Mouse (Mus musculus): Measurements from ENCODE around the gene Gm13271.
"Not testable (repeated sequence)": the region's sequence is repeated elsewhere in the genome, so short reads cannot be mapped to it uniquely, and the experiment has no call there.

The Gm13271 gene

GRCm38 (mm10) chr4:88761776-88762175 lies 7.1 kb downstream of the Gm13271 start:
- peak; percentile 68 to 69 for DNase-seq

GRCm38 (mm10) chr4:88762341-88762740 lies 7.7 kb downstream of the Gm13271 start:
- peak in 1 of 2 experiments; percentile 29 for DNase-seq

GRCm38 (mm10) chr4:88763384-88764018 lies 8.8 kb downstream of the Gm13271 start:
- peak in 1 of 2 experiments; percentile 14 for DNase-seq

- not testable (repeated sequence) for DNase-seq
These were observed 18.9 kb downstream of the Gm13271 start, which contains the start of gene Gm13290 for GRCm38 (mm10) chr4:88773534-88773933. TSS of gene Gm13290 (plus strand) at chr4:88773834.

GRCm38 (mm10) chr4:88776622-88777021 lies 22.0 kb downstream of the Gm13271 start, which contains the start of gene Gm13289:
TSS of gene Gm13289 (plus strand) at chr4:88776922.
- not testable (repeated sequence) for DNase-seq

GRCm38 (mm10) chr4:88779550-88779949 lies 24.9 kb downstream of the Gm13271 start, which contains the start of gene Gm13272:
TSS of gene Gm13272 (plus strand) at chr4:88779850.
- DNase-seq: not testable (repeated sequence)

GRCm38 (mm10) chr4:88780320-88780719 lies 25.7 kb downstream of the Gm13271 start:
- DNase-seq: not testable (repeated sequence)

- DNase-seq: not testable (repeated sequence)
These were observed 27.2 kb downstream of the Gm13271 start, which contains the start of gene Ifnz for GRCm38 (mm10) chr4:88781831-88782230. TSS of gene Ifnz (plus strand) at chr4:88782131.

- not testable (repeated sequence) for DNase-seq
These were observed 27.7 kb downstream of the Gm13271 start for GRCm38 (mm10) chr4:88782335-88782734.

- not testable (repeated sequence) for DNase-seq
These were observed 30.7 kb downstream of the Gm13271 start, which contains the start of gene Gm13276 for GRCm38 (mm10) chr4:88785409-88785808. TSS of gene Gm13276 (plus strand) at chr4:88785709.

GRCm38 (mm10) chr4:88788402-88788801 lies 33.7 kb downstream of the Gm13271 start, which contains the start of gene Gm13277:
TSS of gene Gm13277 (plus strand) at chr4:88788632.
- peak; percentile 57 to 58 for DNase-seq

- DNase-seq: not testable (repeated sequence)
These were observed 36.6 kb downstream of the Gm13271 start, which contains the start of gene Gm13278 for GRCm38 (mm10) chr4:88791250-88791649. TSS of gene Gm13278 (plus strand) at chr4:88791550.

- DNase-seq: peak; percentile 66 to 79
These were observed 39.4 kb downstream of the Gm13271 start, which contains the start of gene Gm13275 for GRCm38 (mm10) chr4:88793936-88794675. TSS of gene Gm13275 (plus strand) at chr4:88794487.

GRCm38 (mm10) chr4:88797097-88797496 lies 42.4 kb downstream of the Gm13271 start, which contains the start of gene Gm13279:
TSS of gene Gm13279 (plus strand) at chr4:88797397.
- DNase-seq: not testable (repeated sequence)

GRCm38 (mm10) chr4:88799365-88799764 lies 44.7 kb downstream of the Gm13271 start, which contains the start of gene Gm13285:
TSS of gene Gm13285 (plus strand) at chr4:88799665.
- DNase-seq: not testable (repeated sequence)

- not testable (repeated sequence) for DNase-seq
These were observed 48.3 kb downstream of the Gm13271 start, which contains the start of gene Gm13287 for GRCm38 (mm10) chr4:88802954-88803353. TSS of gene Gm13287 (plus strand) at chr4:88803254.
